9 mouse cellular contexts compared by ENCODE assay signal in genomic region chr9:121600861-121601427, GRCm38 (mm10). TPM values are rescaled to one million over a fixed set of nuclear protein-coding genes. Genes with fewer than 3 reads are reported as not detected.
A peak's percentile ranks its signal among the peaks of the same experiment; 100 is the strongest.
DNase-seq lines count a peak whose midpoint lies in the region; ATAC-seq lines count a peak whose summit lies in the region.
"Had no signal": no experiment of that assay in that cellular context is flagged by ENCODE, and none has a peak within 500 bp of the region (broad histone marks: within the 10 kb centered on the region; RNA-seq: fewer than 3 reads in every experiment).

No protein-coding gene starts in this region.

- intact Hi-C loops in heart, postnatal 10 days (cut with DNase I) = no loop called here
- intact Hi-C loops in heart, postnatal 25 days (cut with DNase I) = no loop called here
- intact Hi-C loops in left cerebral cortex, postnatal 10 days (cut with DNase I) = loop anchor here (5.0 kb wide), 2 partner anchors 104 to 214 kb away; partner anchors contain the start of gene Cck

- ATAC-seq in cerebellum, adult (ENCODE audit: insufficient number of reproducible peaks, low FRiP score, low TSS enrichment) = no peak

- DNase-seq in heart, postnatal 10 days = peak; percentile 42 to 51
- no peak for DNase-seq in heart, postnatal 25 days (ENCODE audit: low spot score)
- DNase-seq in R1 (ENCODE audit: low read depth, low spot score) = peak; percentile 16
- DNase-seq in embryo, embryonic 11 days = peak; percentile 30
- peak; percentile 51 to 65 for DNase-seq in left cerebral cortex, postnatal 10 days (ENCODE audit: extremely low spot score in 1 of 2, low spot score in 2 of 2)
- DNase-seq in urinary bladder, adult 2 months (ENCODE audit: low spot score) = no peak
- no peak for DNase-seq in thymus, adult 18-20 months

RNA-seq across cellular contexts. Expression of gene Lyzl4, which starts 41.0 kb away (rescaled TPM):
- total RNA-seq in heart, postnatal 10 days (2021) = not detected
- not detected for total RNA-seq in heart, postnatal 25 days (2021)
- under 1 TPM; 0.87 to 0.97 TPM for total RNA-seq in left cerebral cortex, postnatal 10 days (2021)
- polyA plus RNA-seq in urinary bladder, adult 2 months (2012; rRNA removed) = 0.63 and 0.73 TPM in 2 replicates
- total RNA-seq: granulocyte monocyte progenitor cell, adult 5-6 weeks had no signal

RNA-seq across cellular contexts. Expression of gene Vipr1, which starts 41.6 kb away (rescaled TPM):
- under 1 TPM; 0.86 to 0.89 TPM for total RNA-seq in heart, postnatal 10 days (2021)
- 1 to 10 TPM; 1.4 to 2.1 TPM for total RNA-seq in heart, postnatal 25 days (2021)
- total RNA-seq in left cerebral cortex, postnatal 10 days (2021) = 10 to 100 TPM; 11.8 TPM
- 2.6 and 3.0 TPM in 2 replicates for polyA plus RNA-seq in urinary bladder, adult 2 months (2012; rRNA removed)
- total RNA-seq: granulocyte monocyte progenitor cell, adult 5-6 weeks had no signal

Comparison
In these comparisons a context has a peak if more than half of its experiments do, and no peak if none do; other contexts are left out.
1. DNase-seq: peak in heart, postnatal 10 days (2 of 2), R1 (single experiment), embryo, embryonic 11 days (single experiment) and left cerebral cortex, postnatal 10 days (2 of 2); none in heart, postnatal 25 days (single experiment), urinary bladder, adult 2 months (single experiment) and thymus, adult 18-20 months (0 of 2).
2. RNA of gene Vipr1, which starts 41.6 kb away (total RNA-seq): 11.8 TPM in left cerebral cortex, postnatal 10 days; 1.4 to 2.1 TPM in heart, postnatal 25 days and 0.86 to 0.89 TPM in heart, postnatal 10 days; every median in the first group is over 4 times any median in the second.